Mouse (Mus musculus) hindbrain, embryonic 12.5 days (tissue): ENCODE results near the gene Fam219a. TPM values are rescaled to one million over a fixed set of nuclear protein-coding genes. Genes with fewer than 3 reads are reported as not detected.

ENCODE experiments used
- ATAC-seq: fragments of 200-750 bp; cut with Nextera tagmentation; 2 replicates; pipeline ENCODE4 v1.8.0; 2017; ENCODE audit warnings: moderate TSS enrichment; ENCODE audit not compliant: low FRiP score
- H3K27ac ChIP-seq: fragments of 300-500 bp; sonication (generic); 2 replicates; pipeline ENCODE4 v1.5.1; 2016; ENCODE audit warnings: mild to moderate bottlenecking
- H3K27me3 ChIP-seq: fragments of 300-500 bp; sonication (generic); 2 replicates; pipeline ENCODE4 v1.6.1; 2016; ENCODE audit warnings: mild to moderate bottlenecking
- H3K36me3 ChIP-seq: fragments of 300-500 bp; sonication (generic); 2 replicates; pipeline ENCODE4 v1.6.1; 2016; ENCODE audit warnings: mild to moderate bottlenecking
- H3K4me1 ChIP-seq: fragments of 300-500 bp; sonication (generic); 2 replicates; pipeline ENCODE4 v1.6.1; 2016
- H3K4me2 ChIP-seq: fragments of 300-500 bp; sonication (generic); replicated peaks from 2 replicates; pipeline ENCODE4 v1.6.1; 2016; ENCODE audit warnings: mild to moderate bottlenecking
- H3K4me3 ChIP-seq: fragments of 300-500 bp; sonication (generic); 2 replicates; pipeline ENCODE4 v1.5.1; 2016; ENCODE audit warnings: mild to moderate bottlenecking
- H3K9ac ChIP-seq: fragments of 300-500 bp; sonication (generic); 2 replicates; pipeline ENCODE4 v1.6.1; 2016; ENCODE audit warnings: mild to moderate bottlenecking, moderate library complexity
- H3K9me3 ChIP-seq: fragments of 300-500 bp; sonication (generic); replicated peaks from 2 replicates; pipeline ENCODE4 v1.6.1; 2016; ENCODE audit warnings: mild to moderate bottlenecking
- WGBS: fragments of 180-500 bp; shearing (Covaris S2); methylation state at CpG from one replicate; pipeline ENCODE4 v1.1.7; 2016; 5-methylcytosine and 5-hydroxymethylcytosine counted together
- polyA plus RNA-seq: library from polyadenylated mRNA; unstranded; fragments of >200 nt; fragmentation: Nextera tagmentation; extraction: Ambion mirVana; gene quantifications from 2 replicates; pipeline ENCODE4 v1.2.1, GENCODE M21; 2016

Fam219a gene
- polyA plus RNA-seq, 1 experiment from 2014 or later, result 12.5 TPM

DNA sequence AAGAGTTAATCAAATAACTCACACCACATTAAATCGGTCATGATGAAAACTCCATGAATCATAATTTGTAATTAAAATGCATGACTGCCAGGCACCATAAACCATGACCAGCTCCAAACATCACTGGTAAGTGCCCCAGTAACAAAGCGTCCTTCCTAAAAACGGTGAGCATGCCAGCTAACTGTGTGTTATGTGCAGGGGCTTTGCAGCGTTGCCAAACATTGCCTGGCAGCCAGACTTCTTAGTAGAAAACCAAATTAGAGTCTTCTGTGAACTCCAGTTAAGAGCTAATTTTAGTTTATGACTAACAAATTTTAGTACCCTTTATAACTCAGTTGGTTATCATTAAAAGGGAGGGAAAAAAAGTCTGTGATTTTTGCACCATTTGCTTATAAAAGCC lies 4.2 kb upstream of the Fam219a start:
- no peak for ATAC-seq
- no peak overlapping the region for H3K9ac ChIP-seq
- no peak overlapping the region for H3K4me2 ChIP-seq
- H3K4me3 ChIP-seq, result no peak overlapping the region
- 71% methylated on average over 4 of the region's 4 CpGs for WGBS
- H3K36me3 ChIP-seq, result no peaks in the 10 kb centered on the region
- H3K4me1 ChIP-seq, result peaks cover 11% of the 10 kb centered on the region
- no peaks in the 10 kb centered on the region for H3K9me3 ChIP-seq
- no peak overlapping the region for H3K27ac ChIP-seq
- no peaks in the 10 kb centered on the region; the same call in 1 of the 2 replicates for H3K27me3 ChIP-seq

DNA sequence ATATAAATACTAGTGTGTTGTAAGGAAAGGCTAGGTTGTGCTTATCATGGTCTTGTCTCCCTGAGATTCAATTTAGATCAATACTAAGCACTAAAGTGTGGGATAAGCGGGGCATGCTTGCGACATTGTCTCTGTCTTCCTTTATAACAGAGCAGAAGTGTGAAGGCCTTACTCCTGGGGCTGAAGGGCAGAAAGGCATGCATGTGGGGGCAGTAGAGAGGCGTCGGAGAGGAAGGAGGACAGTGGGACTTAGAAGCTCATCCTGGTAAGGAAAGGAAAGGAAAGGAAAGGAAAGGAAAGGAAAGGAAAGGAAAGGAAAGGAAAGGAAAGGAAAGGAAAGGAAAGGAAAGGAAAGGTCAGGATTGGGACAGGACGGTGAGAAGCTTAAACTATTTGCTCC lies 2.2 kb upstream of the Fam219a start:
- H3K27ac ChIP-seq, result no peak overlapping the region
- no peak overlapping the region for H3K4me3 ChIP-seq
- H3K36me3 ChIP-seq, result no peaks in the 10 kb centered on the region
- no peaks in the 10 kb centered on the region; the same call in 1 of the 2 replicates for H3K27me3 ChIP-seq
- no peak overlapping the region for H3K9ac ChIP-seq
- 25% methylated on average over 5 of the region's 5 CpGs for WGBS
- no peaks in the 10 kb centered on the region for H3K9me3 ChIP-seq
- peaks cover 25% of the 10 kb centered on the region for H3K4me1 ChIP-seq
- no peak for ATAC-seq
- no peak overlapping the region for H3K4me2 ChIP-seq

- H3K4me2 ChIP-seq, result peak overlapping the region; percentile 64
- H3K4me3 ChIP-seq, result peak overlapping the region; percentile 77
- ATAC-seq, result peak; percentile 17
- under 1% methylated on average over 58 of the region's 58 CpGs for WGBS
- H3K36me3 ChIP-seq, result no peaks in the 10 kb centered on the region
- no peaks in the 10 kb centered on the region for H3K9me3 ChIP-seq
- peak overlapping the region; percentile 90 for H3K9ac ChIP-seq
- H3K27ac ChIP-seq, result peak overlapping the region; percentile 94
- peaks cover 34% of the 10 kb centered on the region for H3K4me1 ChIP-seq
- no peaks in the 10 kb centered on the region; the same call in 1 of the 2 replicates for H3K27me3 ChIP-seq
These were observed 492 bp downstream of the Fam219a start for GRCm38 (mm10) chr4:41568682-41569410.

- Histone ChIP-seq H3K27me3 (no peaks in the 10 kb centered on the region; the same call in 1 of the 2 replicates), H3K9me3 (no peaks in the 10 kb centered on the region), H3K27ac (peak overlapping the region; percentile 94), H3K4me3 (peak overlapping the region; percentile 77), H3K4me2 (peak overlapping the region; percentile 64), H3K4me1 (peaks cover 34% of the 10 kb centered on the region), H3K9ac (peak overlapping the region; percentile 90), H3K36me3 (peaks cover 2% of the 10 kb centered on the region; the same call in 1 of the 2 replicates)
- WGBS, result 5% methylated on average over 19 of the region's 19 CpGs
- ATAC-seq, result no peak
These were observed 1.1 kb downstream of the Fam219a start for GRCm38 (mm10) chr4:41568239-41568638.

GRCm38 (mm10) chr4:41566123-41566522 lies 3.2 kb downstream of the Fam219a start:
- peak overlapping the region; percentile 6; the same call in 1 of the 2 replicates for H3K4me2 ChIP-seq
- H3K4me1 ChIP-seq, result peaks cover 34% of the 10 kb centered on the region
- ATAC-seq, result no peak
- no peak overlapping the region for H3K9ac ChIP-seq
- H3K4me3 ChIP-seq, result no peak overlapping the region
- H3K9me3 ChIP-seq, result no peaks in the 10 kb centered on the region
- peak overlapping the region; percentile 17; the same call in 1 of the 2 replicates for H3K27ac ChIP-seq
- no peaks in the 10 kb centered on the region for H3K27me3 ChIP-seq
- WGBS, result 13% methylated on average over 3 of the region's 3 CpGs
- peaks cover 2% of the 10 kb centered on the region; the same call in 1 of the 2 replicates for H3K36me3 ChIP-seq

DNA sequence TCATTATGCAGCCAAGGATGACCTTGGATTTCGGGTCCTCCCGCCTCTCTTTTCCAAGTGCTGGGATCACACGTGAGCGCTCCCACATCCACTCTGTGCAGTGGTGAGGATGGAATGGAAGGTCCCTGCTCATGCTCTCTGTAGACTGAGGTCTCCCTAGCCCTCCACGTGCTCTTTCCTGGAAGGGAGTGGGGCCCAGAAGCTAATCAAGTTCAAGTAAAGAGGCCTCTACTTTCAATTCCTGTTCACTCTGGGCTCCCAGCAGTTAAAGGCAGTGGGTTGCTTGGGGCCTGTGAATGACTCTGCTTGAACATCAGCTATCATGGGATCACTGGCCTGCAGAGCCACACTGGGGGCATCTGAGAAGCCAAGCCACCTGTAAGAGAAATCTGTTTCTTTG lies 6.0 kb downstream of the Fam219a start:
- Histone ChIP-seq H3K9me3 (no peaks in the 10 kb centered on the region), H3K9ac (no peak overlapping the region), H3K36me3 (peaks cover 2% of the 10 kb centered on the region; the same call in 1 of the 2 replicates), H3K27ac (no peak overlapping the region), H3K4me2 (no peak overlapping the region), H3K4me1 (peaks cover 27% of the 10 kb centered on the region), H3K27me3 (no peaks in the 10 kb centered on the region), H3K4me3 (no peak overlapping the region)
- WGBS, result 85% methylated on average over 5 of the region's 5 CpGs
- ATAC-seq, result no peak

GRCm38 (mm10) chr4:41557092-41557491 lies 12.2 kb downstream of the Fam219a start:
- no peak overlapping the region for H3K4me3 ChIP-seq
- no peak for ATAC-seq
- H3K9me3 ChIP-seq, result no peaks in the 10 kb centered on the region
- no peaks in the 10 kb centered on the region for H3K36me3 ChIP-seq
- peaks cover 36% of the 10 kb centered on the region for H3K4me1 ChIP-seq
- 73% methylated on average over 3 of the region's 3 CpGs for WGBS
- H3K27me3 ChIP-seq, result no peaks in the 10 kb centered on the region
- no peak overlapping the region for H3K9ac ChIP-seq
- no peak overlapping the region; the same call in 1 of the 2 replicates for H3K27ac ChIP-seq
- no peak overlapping the region for H3K4me2 ChIP-seq

- no peak overlapping the region for H3K9ac ChIP-seq
- no peaks in the 10 kb centered on the region for H3K27me3 ChIP-seq
- no peaks in the 10 kb centered on the region for H3K9me3 ChIP-seq
- H3K4me1 ChIP-seq, result peaks cover 38% of the 10 kb centered on the region
- ATAC-seq, result peak; percentile 42; the same call in 1 of the 2 replicates
- no peak overlapping the region for H3K4me3 ChIP-seq
- WGBS, result 46% methylated on average over 5 of the region's 5 CpGs
- H3K27ac ChIP-seq, result peak overlapping the region; percentile 35; the same call in 1 of the 2 replicates
- H3K36me3 ChIP-seq, result no peaks in the 10 kb centered on the region
- H3K4me2 ChIP-seq, result no peak overlapping the region
These were observed 12.9 kb downstream of the Fam219a start for GRCm38 (mm10) chr4:41556311-41556953.

GRCm38 (mm10) chr4:41554994-41555663 lies 14.2 kb downstream of the Fam219a start:
- Histone ChIP-seq H3K27ac (no peak overlapping the region), H3K27me3 (no peaks in the 10 kb centered on the region), H3K9me3 (no peaks in the 10 kb centered on the region), H3K4me2 (no peak overlapping the region), H3K9ac (no peak overlapping the region), H3K4me3 (no peak overlapping the region), H3K4me1 (peaks cover 38% of the 10 kb centered on the region), H3K36me3 (no peaks in the 10 kb centered on the region)
- no peak for ATAC-seq
- 79% methylated on average over 14 of the region's 14 CpGs for WGBS

DNA sequence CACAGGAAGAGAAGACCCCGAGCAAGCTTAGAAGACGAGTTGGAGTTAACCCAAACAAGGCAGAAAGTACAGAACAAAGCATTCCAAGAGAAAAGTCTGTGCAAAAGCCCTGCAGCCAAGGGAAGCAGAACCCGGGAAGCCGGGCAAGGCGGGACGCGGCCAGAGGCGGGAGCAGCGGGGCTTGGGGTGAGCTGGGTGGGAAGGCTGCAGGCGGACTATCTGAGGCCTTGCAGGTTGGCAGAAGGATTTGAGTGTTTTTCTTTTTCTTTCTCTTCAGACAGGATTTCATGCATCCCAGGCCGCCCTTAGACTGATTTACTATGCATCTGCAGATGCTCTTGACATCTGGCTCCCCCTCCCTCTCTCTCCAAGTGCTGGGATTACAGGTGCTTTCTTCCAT lies 16.2 kb downstream of the Fam219a start:
- peaks cover 38% of the 10 kb centered on the region for H3K4me1 ChIP-seq
- H3K9ac ChIP-seq, result 0 out of 2 replicates have a peak overlapping the region, but pooled peaks have one; percentile 8
- WGBS, result 79% methylated on average over 11 of the region's 11 CpGs
- no peaks in the 10 kb centered on the region for H3K27me3 ChIP-seq
- H3K9me3 ChIP-seq, result no peaks in the 10 kb centered on the region
- H3K27ac ChIP-seq, result no peak overlapping the region
- ATAC-seq, result no peak
- no peak overlapping the region for H3K4me2 ChIP-seq
- no peak overlapping the region for H3K4me3 ChIP-seq
- no peaks in the 10 kb centered on the region for H3K36me3 ChIP-seq

GRCm38 (mm10) chr4:41552529-41552928 lies 16.8 kb downstream of the Fam219a start:
- H3K9me3 ChIP-seq, result no peaks in the 10 kb centered on the region
- peaks cover 38% of the 10 kb centered on the region for H3K4me1 ChIP-seq
- no peaks in the 10 kb centered on the region for H3K36me3 ChIP-seq
- no peak overlapping the region for H3K4me3 ChIP-seq
- H3K27me3 ChIP-seq, result no peaks in the 10 kb centered on the region
- H3K27ac ChIP-seq, result no peak overlapping the region
- no peak for ATAC-seq
- H3K9ac ChIP-seq, result no peak overlapping the region
- no peak overlapping the region for H3K4me2 ChIP-seq
- WGBS, result 37% methylated on average over 6 of the region's 6 CpGs

- Histone ChIP-seq H3K9me3 (no peaks in the 10 kb centered on the region), H3K27ac (no peak overlapping the region), H3K9ac (no peak overlapping the region), H3K4me2 (no peak overlapping the region), H3K4me1 (peaks cover 18% of the 10 kb centered on the region), H3K36me3 (no peaks in the 10 kb centered on the region), H3K4me3 (no peak overlapping the region), H3K27me3 (no peaks in the 10 kb centered on the region)
- 86% methylated on average over 1 of the region's 1 CpGs for WGBS
- no peak for ATAC-seq
These were observed 22.3 kb downstream of the Fam219a start for GRCm38 (mm10) chr4:41547086-41547485.
